Mouse (Mus musculus) thymus, adult 2 months (tissue): Measurements from ENCODE around the gene Pmpca. TPM values are rescaled to one million over a fixed set of nuclear protein-coding genes. Genes with fewer than 3 reads are reported as not detected.
A peak's percentile ranks its signal among the peaks of the same experiment; 100 is the strongest.

Experiments
- DNase-seq: peaks from one replicate; pipeline ENCODE4 v3.0.0; 2021
- H3K27ac ChIP-seq: fragments of 200-500 bp; 2 replicates; pipeline ENCODE4 v1.5.1; 2012; ENCODE audit warnings: low read length, control low read depth; ENCODE audit not compliant: control insufficient read depth, insufficient read depth
- H3K27me3 ChIP-seq: fragments of 200-500 bp; 2 replicates; pipeline ENCODE4 v1.6.1; 2012; ENCODE audit warnings: mild to moderate bottlenecking, low read length, moderate library complexity, mixed read lengths; ENCODE audit not compliant: control insufficient read depth, insufficient read depth
- H3K36me3 ChIP-seq: fragments of 200-500 bp; 2 replicates; pipeline ENCODE4 v1.6.1; 2012; ENCODE audit warnings: mild to moderate bottlenecking, low read length, moderate library complexity; ENCODE audit not compliant: control insufficient read depth, insufficient read depth
- H3K4me1 ChIP-seq: fragments of 200-500 bp; replicated peaks from 2 replicates; pipeline ENCODE4 v1.6.1; 2012; ENCODE audit warnings: low read length; ENCODE audit not compliant: control insufficient read depth, insufficient read depth
- H3K4me3 ChIP-seq: fragments of 200-500 bp; 2 replicates; pipeline ENCODE4 v1.5.1; 2012; ENCODE audit warnings: mild to moderate bottlenecking, low read length, control low read depth, moderate library complexity; ENCODE audit not compliant: control insufficient read depth, insufficient read depth
- CTCF ChIP-seq: fragments of 200-500 bp; IDR thresholded peaks from 2 replicates; pipeline ENCODE4 v1.5.1; 2012; ENCODE audit warnings: mild to moderate bottlenecking, control low read depth, low read length, moderate library complexity, borderline replicate concordance; ENCODE audit not compliant: control insufficient read depth, poor library complexity, insufficient read depth; ENCODE audit errors: extremely low read depth
- POLR2A ChIP-seq: fragments of 200-500 bp; IDR thresholded peaks from 2 replicates; pipeline ENCODE4 v1.6.1; 2012; ENCODE audit warnings: mild to moderate bottlenecking, low read length, control low read depth, moderate library complexity; ENCODE audit not compliant: control insufficient read depth, poor library complexity, insufficient read depth; ENCODE audit errors: extremely low read depth
- whole genome bisulfite sequencing: fragments of 180-500 bp; shearing (Covaris S2); methylation state at CpG from one replicate; pipeline ENCODE4 v1.1.7; 2018; 5-methylcytosine and 5-hydroxymethylcytosine counted together
- polyA plus RNA-seq: library from polyadenylated mRNA; depleted of rRNA; stranded (reverse); fragments of >200 nt; gene quantifications from 2 replicates; pipeline ENCODE4 v1.2.3, GENCODE M21; 2012

Pmpca gene
- polyA plus RNA-seq, 1 experiment, result 55.2 TPM

- no peak for TF ChIP-seq POLR2A
- no peak for TF ChIP-seq CTCF
- no peaks in the 10 kb centered on the region for H3K36me3 ChIP-seq
- 1% methylated on average over 62 of the region's 62 CpGs for WGBS
- H3K27ac ChIP-seq, result peak within 1 kb of the TSS; percentile 84
- H3K27me3 ChIP-seq, result no peaks in the 10 kb centered on the region
- H3K4me1 ChIP-seq, result peaks cover 31% of the 10 kb centered on the region
- peak within 1 kb of the TSS; percentile 93 for H3K4me3 ChIP-seq
- DNase-seq, result peak; percentile 95
These were observed 37.5 kb upstream of the Pmpca start, which contains the start of gene Dnlz for GRCm38 (mm10) chr2:26351358-26352290. Gene Dnlz (minus strand): TSS chr2:26352110.

DNA sequence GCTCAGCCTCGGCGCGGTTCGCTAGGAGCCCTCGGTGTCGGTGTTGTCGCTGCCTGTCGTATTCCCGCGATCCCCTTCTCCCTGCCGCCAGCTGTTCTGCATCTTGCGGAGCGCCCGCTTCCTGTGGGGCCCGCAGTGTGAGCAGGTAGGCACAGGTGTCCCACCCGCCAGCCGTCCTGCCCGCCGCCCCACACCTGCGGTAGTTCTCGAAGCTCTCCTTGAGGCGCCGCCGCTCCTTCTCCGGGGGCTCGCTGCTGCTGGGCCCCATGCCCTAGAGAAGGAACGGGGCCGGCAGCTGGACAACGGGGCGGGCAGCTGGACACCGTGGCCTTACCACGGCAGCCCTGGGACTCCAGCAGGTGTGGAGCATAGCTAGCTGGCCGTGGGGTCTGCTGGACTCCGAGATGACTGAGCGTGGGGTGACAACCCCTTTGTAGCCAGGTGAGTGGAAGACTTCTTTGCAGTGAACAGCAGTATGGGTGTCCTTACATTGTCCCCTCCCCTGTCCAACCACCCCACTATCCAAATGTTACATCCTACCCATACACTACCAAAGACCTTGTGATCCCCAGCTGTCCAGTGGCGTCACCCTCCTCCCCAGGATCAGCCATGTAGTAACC, 36.7 kb upstream of the Pmpca start:
- peak; percentile 78 for DNase-seq
- Histone ChIP-seq H3K4me1 (peaks cover 39% of the 10 kb centered on the region), H3K27me3 (no peaks in the 10 kb centered on the region), H3K4me3 (peak overlapping the region; percentile 44), H3K27ac (peak overlapping the region; percentile 84), H3K36me3 (no peaks in the 10 kb centered on the region)
- WGBS, result 6% methylated on average over 36 of the region's 36 CpGs
- 0 out of 2 replicates have a peak, but pooled peaks have one; percentile 9 for TF ChIP-seq CTCF
- no peak for TF ChIP-seq POLR2A

DNA sequence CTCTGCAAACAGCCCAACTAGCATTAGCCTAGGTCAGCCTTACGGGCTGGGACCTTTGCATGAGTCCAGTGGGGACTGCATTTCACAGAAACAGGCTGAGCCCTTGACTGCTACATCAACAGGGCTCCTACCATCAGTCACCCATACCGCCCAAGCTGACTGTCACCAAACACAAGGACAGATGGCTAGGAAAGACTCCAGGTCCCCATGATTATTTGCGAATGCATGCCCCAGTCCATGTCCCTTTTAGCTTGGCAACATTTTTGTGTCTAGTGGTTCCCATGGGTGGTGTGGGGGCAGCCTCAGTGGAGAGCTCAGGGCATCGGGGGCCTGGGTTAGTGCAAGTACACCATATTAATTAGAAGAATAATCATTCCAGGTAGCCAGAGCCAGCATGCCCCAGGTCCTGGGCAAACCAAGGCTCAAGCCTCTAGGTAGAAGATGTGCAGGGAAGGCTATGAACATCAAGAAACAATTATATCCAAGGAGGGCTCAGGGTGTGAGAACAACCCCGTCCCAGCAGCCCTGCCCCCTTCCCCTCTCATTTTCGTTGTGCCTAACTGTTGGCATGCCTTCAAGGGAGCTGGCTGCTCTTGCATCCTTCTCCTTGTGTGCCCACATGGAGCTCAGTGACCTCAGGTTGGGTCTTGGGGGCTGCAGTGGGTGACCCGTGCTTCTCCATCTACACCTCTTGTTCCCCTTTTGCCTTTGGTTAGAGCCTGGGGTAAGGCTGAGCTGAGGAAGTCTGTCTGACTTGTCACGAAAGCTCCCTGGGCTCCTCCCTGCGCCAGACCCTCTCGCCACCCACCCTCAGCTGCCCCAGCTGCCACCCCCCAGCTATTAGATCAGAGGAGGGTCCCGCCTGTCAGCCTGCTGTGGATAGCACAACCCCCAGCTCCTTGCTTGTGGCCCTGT, 35.8 kb upstream of the Pmpca start:
- Histone ChIP-seq H3K4me1 (peaks cover 44% of the 10 kb centered on the region), H3K36me3 (no peaks in the 10 kb centered on the region), H3K27me3 (no peaks in the 10 kb centered on the region), H3K27ac (no peak overlapping the region), H3K4me3 (no peak overlapping the region)
- no peak for DNase-seq
- TF ChIP-seq CTCF, result no peak
- no peak for TF ChIP-seq POLR2A
- WGBS, result 92% methylated on average over 11 of the region's 11 CpGs

- no peaks in the 10 kb centered on the region for H3K27me3 ChIP-seq
- WGBS, result 96% methylated on average over 4 of the region's 4 CpGs
- no peak overlapping the region for H3K27ac ChIP-seq
- peaks cover 44% of the 10 kb centered on the region for H3K4me1 ChIP-seq
- no peak for DNase-seq
- no peak overlapping the region for H3K4me3 ChIP-seq
- no peak for TF ChIP-seq CTCF
- no peak for TF ChIP-seq POLR2A
- H3K36me3 ChIP-seq, result no peaks in the 10 kb centered on the region
These were observed 34.7 kb upstream of the Pmpca start for GRCm38 (mm10) chr2:26354401-26354800.

- no peak for TF ChIP-seq POLR2A
- no peak for TF ChIP-seq CTCF
- 28% methylated on average over 4 of the region's 4 CpGs for WGBS
- Histone ChIP-seq H3K36me3 (no peaks in the 10 kb centered on the region), H3K27ac (peak overlapping the region; percentile 29), H3K4me1 (peaks cover 47% of the 10 kb centered on the region), H3K4me3 (no peak overlapping the region; the same call in 1 of the 2 replicates), H3K27me3 (no peaks in the 10 kb centered on the region)
- DNase-seq, result no peak
These were observed 32.9 kb upstream of the Pmpca start for GRCm38 (mm10) chr2:26356231-26356630.
